Mouse (Mus musculus): ENCODE measurements around the gene Pdlim7.
A peak's percentile ranks its signal among the peaks of the same experiment; 100 is the strongest.

Gene Pdlim7

GRCm38 (mm10) chr13:55464027-55464884 lies 49.2 kb downstream of the Pdlim7 start, which contains the start of gene Prr7:
Prr7 (plus strand) TSS chr13:55464267.
- peak; percentile 82 for DNase-seq (ENCODE audit: low spot score)

- DNase-seq (ENCODE audit: low spot score): no peak
These were observed 50.0 kb downstream of the Pdlim7 start for GRCm38 (mm10) chr13:55463399-55464026.

- no peak for DNase-seq (ENCODE audit: low spot score)
These were observed 50.5 kb downstream of the Pdlim7 start for GRCm38 (mm10) chr13:55462965-55463364.

- DNase-seq (ENCODE audit: low spot score): no peak
These were observed 61.5 kb downstream of the Pdlim7 start for GRCm38 (mm10) chr13:55451785-55452549.

- no peak for DNase-seq (ENCODE audit: low spot score)
These were observed 62.2 kb downstream of the Pdlim7 start for GRCm38 (mm10) chr13:55451296-55451695.

- DNase-seq (ENCODE audit: low spot score): no peak
These were observed 62.9 kb downstream of the Pdlim7 start for GRCm38 (mm10) chr13:55450511-55450980.

GRCm38 (mm10) chr13:55449679-55450441 lies 63.6 kb downstream of the Pdlim7 start:
- no peak for DNase-seq (ENCODE audit: low spot score)

GRCm38 (mm10) chr13:55449205-55449604 lies 64.3 kb downstream of the Pdlim7 start:
- DNase-seq (ENCODE audit: low spot score): no peak

- DNase-seq (ENCODE audit: low spot score): no peak
These were observed 65.3 kb downstream of the Pdlim7 start for GRCm38 (mm10) chr13:55448131-55448530.

GRCm38 (mm10) chr13:55447543-55447943 lies 65.9 kb downstream of the Pdlim7 start:
- DNase-seq (ENCODE audit: low spot score): no peak

GRCm38 (mm10) chr13:55446483-55447105 lies 66.9 kb downstream of the Pdlim7 start:
- no peak for DNase-seq (ENCODE audit: low spot score)
